Mouse (Mus musculus): Measurements from ENCODE around the gene Cep68. TPM values are rescaled to one million over a fixed set of nuclear protein-coding genes. Genes with fewer than 3 reads are reported as not detected.
"Not testable (repeated sequence)": the region's sequence is repeated elsewhere in the genome, so short reads cannot be mapped to it uniquely, and the experiment has no call there.

Cep68 gene
- total RNA-seq, 2 experiments from 2014 or later, result 18.6 to 24.1 TPM

GRCm38 (mm10) chr11:20242366-20243056 is 6.7 kb downstream of the Cep68 start:
- no peak for DNase-seq

- DNase-seq, result no peak
Measured at GRCm38 (mm10) chr11:20241311-20241710, 7.9 kb downstream of the Cep68 start.

GRCm38 (mm10) chr11:20240331-20240730 is 8.9 kb downstream of the Cep68 start:
- no peak for DNase-seq

GRCm38 (mm10) chr11:20239279-20239861 is 9.9 kb downstream of the Cep68 start:
- no peak for DNase-seq

GRCm38 (mm10) chr11:20237976-20238375 is 11.3 kb downstream of the Cep68 start:
- no peak for DNase-seq

- DNase-seq, result no peak
Measured at GRCm38 (mm10) chr11:20237018-20237417, 12.2 kb downstream of the Cep68 start.

GRCm38 (mm10) chr11:20234233-20234632 is 15.0 kb downstream of the Cep68 start:
- no peak for DNase-seq

GRCm38 (mm10) chr11:20232016-20232755 is 17.0 kb downstream of the Cep68 start:
- DNase-seq, result no peak

- peak; percentile 24 to 49 for DNase-seq
Measured at GRCm38 (mm10) chr11:20231128-20231878, 17.9 kb downstream of the Cep68 start.

- DNase-seq, result peak; percentile 55 to 59
Measured at GRCm38 (mm10) chr11:20230286-20230685, 18.9 kb downstream of the Cep68 start.

GRCm38 (mm10) chr11:20229311-20229710 is 19.9 kb downstream of the Cep68 start:
- DNase-seq, result no peak

GRCm38 (mm10) chr11:20228666-20229065 is 20.6 kb downstream of the Cep68 start:
- no peak for DNase-seq

- no peak for DNase-seq
Measured at GRCm38 (mm10) chr11:20225938-20226337, 23.3 kb downstream of the Cep68 start.

GRCm38 (mm10) chr11:20224196-20224595 is 25.0 kb downstream of the Cep68 start:
- DNase-seq, result no peak

- DNase-seq, result not testable (repeated sequence)
Measured at GRCm38 (mm10) chr11:20221671-20222070, 27.6 kb downstream of the Cep68 start.

- DNase-seq, result no peak
Measured at GRCm38 (mm10) chr11:20217227-20217626, 32.0 kb downstream of the Cep68 start.

GRCm38 (mm10) chr11:20216415-20216814 is 32.8 kb downstream of the Cep68 start:
- no peak for DNase-seq

- no peak for DNase-seq
Measured at GRCm38 (mm10) chr11:20214779-20215178, 34.5 kb downstream of the Cep68 start.

GRCm38 (mm10) chr11:20211838-20212237 is 37.4 kb downstream of the Cep68 start:
- no peak for DNase-seq

GRCm38 (mm10) chr11:20207589-20207988 is 41.6 kb downstream of the Cep68 start:
- DNase-seq, result no peak

- no peak for DNase-seq
Measured at GRCm38 (mm10) chr11:20206626-20207223, 42.5 kb downstream of the Cep68 start.

GRCm38 (mm10) chr11:20205538-20205937 is 43.7 kb downstream of the Cep68 start:
- DNase-seq, result no peak

Data from adrenal gland, postnatal 36 days (tissue).